Mouse (Mus musculus) kidney, embryonic 14.5 days (tissue): ENCODE measurements around the gene Klrb1f. TPM values are rescaled to one million over a fixed set of nuclear protein-coding genes. Genes with fewer than 3 reads are reported as not detected.
"Not testable (repeated sequence)": the region's sequence is repeated elsewhere in the genome, so short reads cannot be mapped to it uniquely, and the experiment has no call there.

ENCODE experiments used
- ATAC-seq: fragments of 200-750 bp; cut with Nextera tagmentation; 2 replicates; pipeline ENCODE4 v1.8.0; 2017; ENCODE audit warnings: moderate number of reproducible peaks, mild to moderate bottlenecking, moderate TSS enrichment, moderate library complexity; ENCODE audit not compliant: low FRiP score, low TSS enrichment
- H3K27ac ChIP-seq: fragments of 300-500 bp; sonication (generic); 2 replicates; pipeline ENCODE4 v1.5.1; 2014; ENCODE audit warnings: low read depth, mild to moderate bottlenecking, low read length, moderate library complexity, mixed read lengths
- H3K27me3 ChIP-seq: fragments of 300-500 bp; sonication (generic); 2 replicates; pipeline ENCODE4 v1.6.1; 2014; ENCODE audit warnings: mild to moderate bottlenecking, low read length; ENCODE audit not compliant: control insufficient read depth, insufficient read depth
- H3K36me3 ChIP-seq: fragments of 300-500 bp; sonication (generic); 2 replicates; pipeline ENCODE4 v1.6.1; 2014; ENCODE audit warnings: low read length, mixed read lengths; ENCODE audit not compliant: control insufficient read depth, insufficient read depth
- H3K4me1 ChIP-seq: fragments of 300-500 bp; sonication (generic); 2 replicates; pipeline ENCODE4 v1.6.1; 2014; ENCODE audit warnings: low read length, mixed read lengths; ENCODE audit not compliant: control insufficient read depth, insufficient read depth
- H3K4me2 ChIP-seq: fragments of 300-500 bp; sonication (generic); replicated peaks from 2 replicates; pipeline ENCODE4 v1.6.1; 2014; ENCODE audit warnings: low read depth, mild to moderate bottlenecking, low read length
- H3K4me3 ChIP-seq: fragments of 300-500 bp; sonication (generic); 2 replicates; pipeline ENCODE4 v1.5.1; 2014; ENCODE audit warnings: mild to moderate bottlenecking, low read length
- H3K9ac ChIP-seq: fragments of 300-500 bp; sonication (generic); 2 replicates; pipeline ENCODE4 v1.6.1; 2014; ENCODE audit warnings: low read depth, mild to moderate bottlenecking, low read length, moderate library complexity
- H3K9me3 ChIP-seq: fragments of 300-500 bp; sonication (generic); 2 replicates; pipeline ENCODE4 v1.6.1; 2016; ENCODE audit warnings: low read length; ENCODE audit not compliant: control insufficient read depth
- WGBS: fragments of 180-500 bp; shearing (Covaris S2); extraction: QIAGEN DNeasy Blood & Tissue Kit; methylation state at CpG from one replicate; pipeline ENCODE4 v1.1.7; 2014; 5-methylcytosine and 5-hydroxymethylcytosine counted together
- polyA plus RNA-seq: library from polyadenylated mRNA; unstranded; fragments of >200 nt; fragmentation: Nextera tagmentation; extraction: Ambion mirVana; gene quantifications from 2 replicates; pipeline ENCODE4 v1.2.1, GENCODE M21; 2014

The Klrb1f gene
- polyA plus RNA-seq: 0.28 TPM in 1 of 2 replicates, not detected in the other

GRCm38 (mm10) chr6:129045601-129046000, at the start of gene Klrb1f:
Klrb1f (plus strand) TSS chr6:129045901.
- Histone ChIP-seq H3K27me3 (no peaks in the 10 kb centered on the region), H3K36me3 (no peaks in the 10 kb centered on the region), H3K4me2 (no peak within 1 kb of the TSS), H3K4me3 (no peak within 1 kb of the TSS), H3K27ac (no peak within 1 kb of the TSS), H3K9me3 (no peaks in the 10 kb centered on the region), H3K4me1 (0 out of 2 replicates have a peak, but pooled peaks cover 3% of the 10 kb centered on the region), H3K9ac (no peak within 1 kb of the TSS)
- 94% methylated on average over 2 of the region's 2 CpGs for WGBS
- no peak for ATAC-seq

GRCm38 (mm10) chr6:128996054-128996767, 49.5 kb upstream of the Klrb1f start:
- Histone ChIP-seq H3K27me3 (no peaks in the 10 kb centered on the region), H3K4me1 (0 out of 2 replicates have a peak, but pooled peaks cover 5% of the 10 kb centered on the region), H3K9ac (no peak overlapping the region), H3K4me2 (no peak overlapping the region), H3K36me3 (no peaks in the 10 kb centered on the region), H3K9me3 (no peaks in the 10 kb centered on the region), H3K4me3 (no peak overlapping the region), H3K27ac (no peak overlapping the region; the same call in 1 of the 2 replicates)
- ATAC-seq: no peak
- WGBS: 73% methylated on average over 3 of the region's 3 CpGs

GRCm38 (mm10) chr6:128996768-128997442, 48.8 kb upstream of the Klrb1f start:
- Histone ChIP-seq H3K27me3 (no peaks in the 10 kb centered on the region), H3K9ac (no peak overlapping the region), H3K4me3 (no peak overlapping the region), H3K4me2 (no peak overlapping the region), H3K36me3 (no peaks in the 10 kb centered on the region), H3K9me3 (no peaks in the 10 kb centered on the region), H3K27ac (no peak overlapping the region), H3K4me1 (0 out of 2 replicates have a peak, but pooled peaks cover 5% of the 10 kb centered on the region)
- WGBS: 67% methylated on average over 13 of the region's 13 CpGs
- ATAC-seq: no peak

- Histone ChIP-seq H3K36me3 (no peaks in the 10 kb centered on the region), H3K27ac (no peak overlapping the region)
- 90% methylated on average over 2 of the region's 2 CpGs for WGBS
These were observed 44.3 kb upstream of the Klrb1f start for GRCm38 (mm10) chr6:129001392-129001791.

GRCm38 (mm10) chr6:129008552-129008951, 37.1 kb upstream of the Klrb1f start:
- no peak overlapping the region for H3K4me3 ChIP-seq
- H3K9me3 ChIP-seq: no peaks in the 10 kb centered on the region
- no peak overlapping the region for H3K9ac ChIP-seq
- H3K4me2 ChIP-seq: no peak overlapping the region
- no peaks in the 10 kb centered on the region for H3K27me3 ChIP-seq
- H3K27ac ChIP-seq: no peak overlapping the region
- no peaks in the 10 kb centered on the region for H3K36me3 ChIP-seq
- no peaks in the 10 kb centered on the region for H3K4me1 ChIP-seq
- 92% methylated on average over 8 of the region's 8 CpGs for WGBS
- no peak for ATAC-seq

More at GRCm38 (mm10) chr6:129001392-129001791, 44.3 kb upstream of the Klrb1f start:
- no peaks in the 10 kb centered on the region for H3K9me3 ChIP-seq
- 0 out of 2 replicates have a peak, but pooled peaks cover 3% of the 10 kb centered on the region for H3K4me1 ChIP-seq
- ATAC-seq: no peak
- H3K27me3 ChIP-seq: no peaks in the 10 kb centered on the region
- H3K9ac ChIP-seq: no peak overlapping the region
- H3K4me3 ChIP-seq: no peak overlapping the region
- no peak overlapping the region for H3K4me2 ChIP-seq

- H3K9ac ChIP-seq, H3K27me3 ChIP-seq, H3K4me1 ChIP-seq, ATAC-seq, H3K4me2 ChIP-seq, H3K36me3 ChIP-seq, H3K27ac ChIP-seq, H3K9me3 ChIP-seq, H3K4me3 ChIP-seq: not testable (repeated sequence)
- 77% methylated on average over 7 of the region's 7 CpGs for WGBS
These were observed 35.7 kb upstream of the Klrb1f start for GRCm38 (mm10) chr6:129009846-129010504.

GRCm38 (mm10) chr6:129010505-129010873, 35.2 kb upstream of the Klrb1f start:
- 78% methylated on average over 3 of the region's 3 CpGs for WGBS
- H3K4me3 ChIP-seq: no peak overlapping the region
- H3K27me3 ChIP-seq: no peaks in the 10 kb centered on the region
- H3K27ac ChIP-seq: no peak overlapping the region
- H3K36me3 ChIP-seq: no peaks in the 10 kb centered on the region
- no peaks in the 10 kb centered on the region for H3K4me1 ChIP-seq
- no peaks in the 10 kb centered on the region for H3K9me3 ChIP-seq
- H3K4me2 ChIP-seq: no peak overlapping the region
- H3K9ac ChIP-seq: no peak overlapping the region
- no peak for ATAC-seq

GRCm38 (mm10) chr6:129012012-129012411, 33.7 kb upstream of the Klrb1f start:
- H3K4me2 ChIP-seq, ATAC-seq, H3K4me1 ChIP-seq, H3K36me3 ChIP-seq, H3K27ac ChIP-seq, H3K27me3 ChIP-seq, H3K4me3 ChIP-seq, H3K9me3 ChIP-seq, H3K9ac ChIP-seq: not testable (repeated sequence)
- 97% methylated on average over 19 of the region's 23 CpGs for WGBS

- no peak overlapping the region for H3K27ac ChIP-seq
- H3K4me3 ChIP-seq: no peak overlapping the region
These were observed 32.7 kb upstream of the Klrb1f start for GRCm38 (mm10) chr6:129012966-129013365.

More at GRCm38 (mm10) chr6:129012966-129013365, 32.7 kb upstream of the Klrb1f start:
- 50% methylated on average over 1 of the region's 1 CpGs for WGBS
- no peaks in the 10 kb centered on the region for H3K36me3 ChIP-seq
- H3K27me3 ChIP-seq: no peaks in the 10 kb centered on the region
- no peak for ATAC-seq
- H3K4me2 ChIP-seq: no peak overlapping the region
- no peaks in the 10 kb centered on the region for H3K9me3 ChIP-seq
- H3K4me1 ChIP-seq: no peaks in the 10 kb centered on the region
- H3K9ac ChIP-seq: no peak overlapping the region
